Mouse (Mus musculus) small intestine, adult 2 months (tissue): Measurements from ENCODE around the gene Irf1. TPM values are rescaled to one million over a fixed set of nuclear protein-coding genes. Genes with fewer than 3 reads are reported as not detected.

Experiments
- H3K27ac ChIP-seq: fragments of 200-500 bp; 2 replicates; pipeline ENCODE4 v1.5.1; 2012; ENCODE audit warnings: low read depth, low read length, control low read depth, inconsistent platforms; ENCODE audit not compliant: insufficient read depth
- H3K27me3 ChIP-seq: fragments of 200-500 bp; 2 replicates; pipeline ENCODE4 v1.6.1; 2012; ENCODE audit warnings: mild to moderate bottlenecking, moderate library complexity, low read length, inconsistent platforms; ENCODE audit not compliant: control insufficient read depth, insufficient read depth
- H3K36me3 ChIP-seq: fragments of 200-500 bp; 2 replicates; pipeline ENCODE4 v1.6.1; 2012; ENCODE audit warnings: mild to moderate bottlenecking, low read length, control low read depth, inconsistent platforms; ENCODE audit not compliant: control insufficient read depth, insufficient read depth
- H3K4me1 ChIP-seq: fragments of 200-500 bp; 2 replicates; pipeline ENCODE4 v1.6.1; 2012; ENCODE audit warnings: low read length, inconsistent platforms, mixed read lengths; ENCODE audit not compliant: control insufficient read depth, insufficient read depth, insufficient read length
- H3K4me3 ChIP-seq: fragments of 200-500 bp; 2 replicates; pipeline ENCODE4 v1.5.1; 2012; ENCODE audit warnings: low read depth, mild to moderate bottlenecking, control low read depth, inconsistent platforms, low read length, moderate library complexity
- CTCF ChIP-seq: fragments of 200-500 bp; IDR thresholded peaks from 2 replicates; pipeline ENCODE4 v1.5.1; 2012; ENCODE audit warnings: low read depth, mild to moderate bottlenecking, control low read depth, inconsistent platforms, low read length, moderate library complexity, mixed read lengths; ENCODE audit not compliant: insufficient replicate concordance, insufficient read length; ENCODE audit errors: extremely low read depth
- POLR2A ChIP-seq: fragments of 200-500 bp; IDR thresholded peaks from 2 replicates; pipeline ENCODE4 v1.6.1; 2012; ENCODE audit warnings: low read depth, mild to moderate bottlenecking, control low read depth, inconsistent platforms, low read length, moderate library complexity
- WGBS: fragments of 180-500 bp; shearing (Covaris S2); methylation state at CpG from one replicate; pipeline ENCODE4 v1.1.7; 2018; 5-methylcytosine and 5-hydroxymethylcytosine counted together
- polyA plus RNA-seq: library from polyadenylated mRNA; depleted of rRNA; stranded (reverse); fragments of >200 nt; gene quantifications from 2 replicates; pipeline ENCODE4 v1.2.3, GENCODE M21; 2012; rRNA removed

Irf1 gene
- polyA plus RNA-seq, 1 experiment: 233 TPM

GRCm38 (mm10) chr11:53818794-53819193 lies 49.0 kb downstream of the Irf1 start:
- H3K4me1 ChIP-seq: peaks cover 27% of the 10 kb centered on the region
- no peaks in the 10 kb centered on the region for H3K27me3 ChIP-seq
- no peaks in the 10 kb centered on the region for H3K36me3 ChIP-seq
- no peak overlapping the region for H3K4me3 ChIP-seq
- TF ChIP-seq POLR2A: no peak
- no peak for TF ChIP-seq CTCF
- H3K27ac ChIP-seq: no peak overlapping the region
- WGBS: 59% methylated on average over 6 of the region's 6 CpGs

- Histone ChIP-seq H3K27me3 (no peaks in the 10 kb centered on the region), H3K4me1 (peaks cover 27% of the 10 kb centered on the region), H3K36me3 (no peaks in the 10 kb centered on the region), H3K4me3 (no peak overlapping the region), H3K27ac (no peak overlapping the region)
- 98% methylated on average over 6 of the region's 6 CpGs for WGBS
- TF ChIP-seq POLR2A (no peak), CTCF (no peak)
Measured at GRCm38 (mm10) chr11:53819511-53819910, 49.7 kb downstream of the Irf1 start.

GRCm38 (mm10) chr11:53820516-53821170 lies 50.8 kb downstream of the Irf1 start:
- Histone ChIP-seq H3K4me1 (peaks cover 27% of the 10 kb centered on the region), H3K36me3 (no peaks in the 10 kb centered on the region), H3K27ac (no peak overlapping the region), H3K4me3 (no peak overlapping the region), H3K27me3 (no peaks in the 10 kb centered on the region)
- WGBS: 76% methylated on average over 13 of the region's 13 CpGs
- TF ChIP-seq POLR2A (no peak), CTCF (no peak)

GRCm38 (mm10) chr11:53821230-53821944 lies 51.6 kb downstream of the Irf1 start:
- no peak overlapping the region for H3K27ac ChIP-seq
- WGBS: 82% methylated on average over 11 of the region's 11 CpGs
- H3K27me3 ChIP-seq: no peaks in the 10 kb centered on the region
- no peak for TF ChIP-seq CTCF
- no peak for TF ChIP-seq POLR2A
- H3K36me3 ChIP-seq: no peaks in the 10 kb centered on the region
- peaks cover 32% of the 10 kb centered on the region for H3K4me1 ChIP-seq
- no peak overlapping the region for H3K4me3 ChIP-seq

GRCm38 (mm10) chr11:53821945-53822338 lies 52.1 kb downstream of the Irf1 start:
- Histone ChIP-seq H3K27ac (no peak overlapping the region), H3K27me3 (no peaks in the 10 kb centered on the region), H3K4me3 (no peak overlapping the region), H3K4me1 (peaks cover 34% of the 10 kb centered on the region), H3K36me3 (no peaks in the 10 kb centered on the region)
- TF ChIP-seq POLR2A: no peak
- TF ChIP-seq CTCF: no peak
- WGBS: 71% methylated on average over 3 of the region's 3 CpGs

GRCm38 (mm10) chr11:53825409-53825808 lies 55.6 kb downstream of the Irf1 start:
- no peaks in the 10 kb centered on the region for H3K27me3 ChIP-seq
- WGBS: 84% methylated on average over 4 of the region's 4 CpGs
- H3K4me3 ChIP-seq: no peak overlapping the region
- H3K27ac ChIP-seq: no peak overlapping the region
- peaks cover 38% of the 10 kb centered on the region for H3K4me1 ChIP-seq
- no peak for TF ChIP-seq POLR2A
- no peak for TF ChIP-seq CTCF
- 0 out of 2 replicates have a peak, but pooled peaks cover 3% of the 10 kb centered on the region for H3K36me3 ChIP-seq

Other genes starting within 250 kb of the Irf1 start
- gene Kif3a, start 202.6 kb upstream of the Irf1 start, polyA plus RNA-seq: 0.72 and 0.89 TPM in 2 replicates
- not detected in 2 replicates for gene Il4, start 151.3 kb upstream of the Irf1 start, polyA plus RNA-seq
- gene Il13, start 135.3 kb upstream of the Irf1 start, polyA plus RNA-seq: 0.30 and 0.41 TPM in 2 replicates
- 0.98 and 2.7 TPM in 2 replicates for gene Rad50, start 62.7 kb upstream of the Irf1 start, polyA plus RNA-seq
- gene Il5, start 49.2 kb upstream of the Irf1 start, polyA plus RNA-seq: not detected in 2 replicates
- gene Gm17334, start 3.2 kb downstream of the Irf1 start, polyA plus RNA-seq: 0.25 and 1.6 TPM in 2 replicates
- 5.8 and 12.4 TPM in 2 replicates for gene Gm12216, start 89.2 kb downstream of the Irf1 start, polyA plus RNA-seq
- gene Slc22a5, start 121.6 kb downstream of the Irf1 start, polyA plus RNA-seq: 22.1 and 44.2 TPM in 2 replicates
- 3.6 and 7.6 TPM in 2 replicates for gene Slc22a21, start 210.3 kb downstream of the Irf1 start, polyA plus RNA-seq